Mouse (Mus musculus) liver, adult 2 months (tissue): ENCODE measurements at regions not wholly inside any gene's neighbourhood (a gene's known extent, or its start where the extent isn't known, plus 50 kb on each side); places are given as distances from the start of the nearest gene placed in this dataset.
"Not testable (repeated sequence)": the region's sequence is repeated elsewhere in the genome, so short reads cannot be mapped to it uniquely, and the experiment has no call there.

Source experiments
- CTCF ChIP-seq: fragments of 200-500 bp; IDR thresholded peaks from 2 replicates; pipeline ENCODE4 v1.5.1; 2011; ENCODE audit warnings: low read depth, low read length, control low read depth
- POLR2A ChIP-seq: fragments of 200-500 bp; IDR thresholded peaks from 2 replicates; pipeline ENCODE4 v1.6.1; 2011; ENCODE audit warnings: low read length, control low read depth; ENCODE audit not compliant: insufficient read depth; ENCODE audit errors: extremely low read depth

DNA sequence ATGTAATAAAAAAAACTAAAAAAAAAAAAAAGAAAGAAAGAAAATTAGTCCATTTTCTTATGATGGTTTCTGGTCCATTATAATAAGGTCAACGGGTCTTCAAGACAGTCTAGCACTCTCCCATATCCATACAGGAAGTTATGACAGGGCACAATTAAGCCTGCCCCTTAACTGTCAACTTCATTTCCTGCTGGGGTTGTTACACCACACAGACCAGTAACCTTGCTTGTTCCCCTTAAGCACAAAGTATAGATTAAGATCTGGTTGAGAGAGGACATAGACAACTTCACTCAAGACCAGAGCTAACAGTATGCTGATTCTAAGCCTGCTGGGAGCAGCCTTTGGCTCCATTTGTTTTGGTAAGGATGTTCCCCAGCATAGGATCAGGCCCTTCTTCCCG lies 511.0 kb downstream of the Dad1 start:
- TF ChIP-seq CTCF, POLR2A: not testable (repeated sequence)
